Mouse (Mus musculus): ENCODE results near the gene Prx.
"Not testable (repeated sequence)": the region's sequence is repeated elsewhere in the genome, so short reads cannot be mapped to it uniquely, and the experiment has no call there.

The Prx gene

DNA sequence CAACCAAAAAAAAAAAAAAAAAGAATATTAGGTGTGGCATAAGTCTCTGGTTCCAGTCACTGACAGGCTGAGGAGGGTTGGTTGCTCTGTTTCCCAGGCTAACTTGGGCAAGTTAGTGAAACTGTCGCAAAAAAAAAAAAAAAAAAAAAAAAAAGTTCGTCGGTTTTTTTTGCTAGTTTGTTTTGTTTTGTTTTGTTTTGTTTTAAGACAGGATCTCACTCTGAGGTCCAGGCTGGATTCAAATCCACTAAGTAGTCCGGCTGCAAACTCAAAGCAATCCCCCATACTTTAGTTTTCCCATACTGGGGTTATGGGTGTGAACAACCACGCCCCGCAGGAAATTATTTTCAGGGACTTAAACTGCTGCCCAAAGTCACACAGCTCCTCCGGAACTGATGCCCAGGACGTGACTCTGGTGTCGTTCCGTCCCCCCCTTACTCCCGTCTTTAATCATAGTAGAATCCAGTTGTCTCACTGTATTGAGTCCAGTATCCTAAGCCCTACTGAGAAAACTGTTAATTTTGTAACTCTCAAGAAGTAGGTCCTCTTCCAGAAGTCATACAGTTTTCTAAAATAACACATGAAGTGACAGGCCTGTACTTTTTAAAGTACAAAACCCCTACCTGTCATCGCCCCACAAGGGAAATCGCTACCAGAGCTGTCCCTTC is 12.9 kb upstream of the Prx start:
- DNase-seq, result no peak

DNA sequence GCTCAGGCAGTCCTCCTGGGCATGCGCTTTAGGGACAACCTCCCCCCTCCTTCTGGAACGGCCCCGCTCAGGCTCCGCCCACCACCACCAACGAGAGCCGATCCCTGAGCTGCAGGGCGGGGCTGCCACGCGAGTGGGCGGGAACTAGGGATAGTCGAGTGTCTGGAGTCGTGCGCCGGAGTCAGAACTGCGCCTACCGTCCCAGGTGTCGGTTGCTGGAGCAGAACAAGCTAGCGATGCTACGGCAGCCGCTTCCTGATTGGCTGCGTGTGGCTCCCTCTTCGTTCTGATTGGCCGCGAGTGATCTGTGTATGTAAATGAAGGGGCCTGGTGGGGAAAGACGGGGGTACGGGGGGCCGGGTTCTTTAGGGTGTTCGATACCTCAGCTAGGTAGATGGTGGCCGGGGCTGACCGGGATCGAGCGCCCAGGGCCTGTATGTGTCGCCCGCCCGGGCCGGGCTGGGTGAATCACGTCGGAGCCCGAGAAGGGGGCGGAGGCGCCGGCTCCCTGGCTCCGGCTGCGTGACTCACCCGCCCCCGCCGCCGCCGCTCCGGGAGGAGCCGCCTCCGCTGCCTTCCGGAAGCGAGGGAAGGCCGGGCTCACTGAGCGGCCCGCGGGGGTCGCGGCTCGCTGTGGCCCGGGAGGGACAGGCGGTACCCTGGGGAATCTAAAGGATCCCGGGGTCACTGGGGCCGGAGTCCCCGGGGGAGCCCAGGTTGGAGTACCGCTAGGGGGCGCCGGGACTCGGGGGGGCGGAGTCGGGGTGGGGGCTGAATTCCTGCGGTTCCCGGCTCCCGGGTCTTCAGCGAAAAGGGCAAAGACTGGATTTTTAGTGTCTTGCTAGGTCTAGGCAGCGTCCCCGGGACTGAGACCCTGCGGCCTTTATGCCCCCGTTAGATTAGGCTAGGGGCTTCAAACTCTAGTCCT is 12.1 kb upstream of the Prx start, which contains the start of gene Sertad1:
Sertad1 (plus strand) TSS at position 141 of the 928 bp plus-strand sequence.
- peak; percentile 100 for DNase-seq

DNA sequence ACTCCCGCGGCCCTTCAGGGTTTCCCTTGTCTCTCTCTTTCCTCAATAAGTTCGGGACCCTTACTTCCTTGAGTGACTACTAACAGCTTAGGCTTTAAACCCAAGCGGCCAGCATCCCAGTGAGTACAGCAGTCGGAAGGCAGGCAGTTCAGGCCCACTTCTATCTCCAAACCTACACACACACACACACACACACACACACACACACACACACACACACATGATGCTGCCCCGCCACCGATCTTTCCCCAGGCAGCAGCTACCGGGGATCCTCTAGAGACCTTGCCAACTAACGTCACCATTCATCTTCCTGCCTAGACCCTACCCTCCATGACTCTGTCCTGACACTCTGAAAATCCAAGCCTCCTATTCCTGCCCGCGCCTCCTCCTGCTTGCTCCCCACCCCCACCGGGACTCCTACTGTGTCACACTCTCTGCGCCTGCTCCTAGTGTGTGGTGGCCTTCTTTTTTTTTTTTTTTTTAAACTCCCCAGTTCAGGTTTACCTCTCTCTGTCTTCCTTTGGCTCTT is 11.3 kb upstream of the Prx start:
- peak; percentile 54 for DNase-seq

- DNase-seq, result no peak
Observed at GRCm38 (mm10) chr7:27489270-27489869, 9.8 kb upstream of the Prx start.

- DNase-seq, result no peak
Observed at GRCm38 (mm10) chr7:27490227-27490542, 8.9 kb upstream of the Prx start.

DNA sequence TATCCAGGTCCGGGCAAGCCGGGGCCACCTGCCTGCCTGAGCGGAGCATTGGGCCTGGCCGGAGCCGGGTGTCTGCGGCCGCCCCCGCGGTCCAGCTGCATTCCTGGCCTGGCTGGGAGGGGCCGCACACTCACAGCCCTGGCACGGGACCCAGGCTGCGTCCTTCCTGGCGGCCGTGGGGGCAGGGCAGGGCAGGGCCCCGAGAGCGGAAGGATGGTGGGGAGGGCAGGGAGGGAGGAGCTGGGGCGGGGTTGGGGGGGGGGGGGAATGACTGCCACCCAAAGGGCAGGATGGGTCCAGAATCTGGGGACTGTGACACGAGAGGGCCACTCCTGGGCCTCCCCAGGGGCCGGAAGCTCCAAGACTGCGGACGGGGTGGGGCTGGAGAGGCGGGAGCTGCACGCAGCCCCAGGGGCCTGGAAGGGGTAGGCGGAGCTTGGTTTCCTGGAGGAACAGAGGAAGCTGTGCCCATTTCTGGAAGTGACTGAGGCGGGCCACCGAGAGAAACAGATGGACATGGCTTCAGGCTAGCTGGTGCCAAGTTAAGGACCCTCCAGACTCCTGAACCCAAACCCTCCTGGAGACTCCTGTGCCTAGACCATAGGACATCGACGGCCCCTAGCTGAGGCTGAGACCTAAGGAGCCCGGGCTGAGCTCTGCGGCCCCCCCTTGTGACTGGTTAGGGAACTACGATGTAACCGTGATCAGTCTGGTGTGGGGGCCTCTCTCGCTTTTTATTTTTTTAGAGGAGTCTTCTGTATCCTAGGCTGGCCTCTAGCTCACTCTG is 8.4 kb upstream of the Prx start:
- peak; percentile 83 for DNase-seq

- no peak for DNase-seq
Observed at GRCm38 (mm10) chr7:27491856-27492255, 7.3 kb upstream of the Prx start.

DNA sequence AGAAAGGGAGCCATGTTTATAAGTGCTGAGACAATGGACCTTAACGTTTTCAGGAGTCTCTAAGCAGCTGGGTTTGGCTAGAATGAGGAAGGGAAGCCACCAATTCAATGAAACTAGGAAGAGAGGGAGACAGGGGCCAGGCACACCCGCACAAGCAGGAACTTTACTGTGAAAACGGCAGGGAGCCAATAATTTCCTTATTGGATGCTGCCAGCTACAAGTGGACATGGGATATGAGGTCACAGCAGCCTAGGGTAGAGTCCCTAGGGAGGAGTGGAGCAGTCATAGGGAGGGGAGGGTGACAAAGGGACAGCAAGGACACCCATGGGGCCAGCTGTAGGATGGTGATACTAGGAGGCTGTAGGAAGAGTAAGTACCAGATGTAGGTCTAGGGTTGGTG is 6.1 kb upstream of the Prx start:
- no peak for DNase-seq

DNA sequence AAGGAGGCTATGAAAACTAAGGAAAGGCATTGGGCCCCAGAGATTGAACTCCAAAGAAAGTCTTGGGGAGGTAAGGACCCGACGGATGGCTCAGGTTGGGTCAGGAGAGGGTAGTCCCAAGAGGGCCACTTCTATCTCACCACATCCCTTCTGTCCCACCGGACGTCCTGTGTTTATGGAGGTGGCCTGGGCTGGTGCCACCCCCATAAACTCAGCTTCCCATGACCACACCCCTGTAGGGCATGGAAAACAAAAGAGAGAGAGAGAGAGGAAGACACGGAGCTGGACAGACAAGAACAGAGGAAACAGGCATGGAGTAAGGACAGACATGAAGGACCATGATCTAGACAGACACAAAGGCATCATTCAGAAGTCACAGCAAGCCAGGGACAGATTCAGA is 5.7 kb upstream of the Prx start:
- no peak for DNase-seq

DNA sequence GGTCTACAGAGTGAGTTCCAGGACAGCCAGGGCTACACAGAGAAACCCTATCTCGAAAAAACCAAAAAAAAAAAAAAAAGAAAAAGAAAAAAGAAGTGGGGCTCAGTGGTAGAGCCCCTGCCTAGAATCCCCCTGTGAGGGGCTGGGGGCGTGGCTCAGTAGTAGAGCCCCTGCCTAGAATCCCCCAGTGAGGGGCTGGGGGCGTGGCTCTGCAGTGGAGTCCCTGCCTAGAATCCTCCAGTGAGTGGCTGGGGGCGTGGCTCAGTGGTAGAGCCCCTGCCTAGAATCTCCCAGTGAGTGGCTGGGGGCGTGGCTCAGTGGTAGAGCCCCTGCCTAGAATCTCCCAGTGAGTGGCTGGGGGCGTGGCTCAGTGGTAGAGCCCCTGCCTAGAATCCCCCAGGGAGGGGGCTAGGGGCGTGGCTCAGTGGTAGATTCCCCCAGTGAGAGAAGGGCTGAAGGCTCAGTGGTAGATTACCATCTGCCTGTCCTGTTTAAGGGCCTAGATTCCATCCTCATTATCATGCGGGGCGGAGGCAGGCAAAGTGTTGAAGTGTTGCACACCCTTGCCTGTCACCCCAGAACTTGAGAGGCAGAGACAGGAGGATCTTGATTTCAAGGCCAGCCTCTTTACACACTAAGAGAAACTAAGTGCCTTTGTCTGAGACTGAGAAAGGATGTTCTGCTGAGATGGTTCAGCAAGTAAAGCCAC is 4.3 kb upstream of the Prx start:
- not testable (repeated sequence) for DNase-seq

- DNase-seq, result no peak
Observed at GRCm38 (mm10) chr7:27501620-27502019, 2.5 kb downstream of the Prx start.

DNA sequence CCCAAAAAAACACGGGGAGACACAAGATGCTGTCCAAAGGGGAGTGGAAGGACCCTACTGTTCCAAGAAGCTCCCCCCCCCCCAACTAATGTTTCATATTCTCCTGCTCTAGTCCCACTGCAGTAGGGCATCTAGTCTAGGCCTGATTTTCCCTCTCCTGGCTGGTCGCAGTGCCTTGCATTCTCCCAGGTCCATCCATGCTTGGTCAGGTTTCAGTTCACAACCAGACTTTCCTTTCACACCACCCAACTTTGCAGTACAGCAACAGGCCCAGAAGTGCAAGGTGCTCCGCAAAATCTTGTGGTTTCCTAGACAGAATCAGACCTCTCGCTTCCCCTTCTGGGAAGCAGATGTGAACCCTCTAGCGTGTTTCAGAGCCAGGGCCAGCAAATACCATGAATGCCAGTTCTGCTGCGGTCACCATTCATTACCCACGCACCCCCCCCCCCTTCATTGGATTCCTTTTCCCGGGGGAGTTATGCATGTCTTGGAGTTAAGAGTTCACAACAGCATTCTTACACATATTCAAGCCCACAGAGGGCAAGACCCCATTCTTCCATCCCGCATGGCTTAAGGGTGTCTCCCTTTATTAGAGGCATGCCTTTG is 7.7 kb downstream of the Prx start:
- DNase-seq, result no peak

DNA sequence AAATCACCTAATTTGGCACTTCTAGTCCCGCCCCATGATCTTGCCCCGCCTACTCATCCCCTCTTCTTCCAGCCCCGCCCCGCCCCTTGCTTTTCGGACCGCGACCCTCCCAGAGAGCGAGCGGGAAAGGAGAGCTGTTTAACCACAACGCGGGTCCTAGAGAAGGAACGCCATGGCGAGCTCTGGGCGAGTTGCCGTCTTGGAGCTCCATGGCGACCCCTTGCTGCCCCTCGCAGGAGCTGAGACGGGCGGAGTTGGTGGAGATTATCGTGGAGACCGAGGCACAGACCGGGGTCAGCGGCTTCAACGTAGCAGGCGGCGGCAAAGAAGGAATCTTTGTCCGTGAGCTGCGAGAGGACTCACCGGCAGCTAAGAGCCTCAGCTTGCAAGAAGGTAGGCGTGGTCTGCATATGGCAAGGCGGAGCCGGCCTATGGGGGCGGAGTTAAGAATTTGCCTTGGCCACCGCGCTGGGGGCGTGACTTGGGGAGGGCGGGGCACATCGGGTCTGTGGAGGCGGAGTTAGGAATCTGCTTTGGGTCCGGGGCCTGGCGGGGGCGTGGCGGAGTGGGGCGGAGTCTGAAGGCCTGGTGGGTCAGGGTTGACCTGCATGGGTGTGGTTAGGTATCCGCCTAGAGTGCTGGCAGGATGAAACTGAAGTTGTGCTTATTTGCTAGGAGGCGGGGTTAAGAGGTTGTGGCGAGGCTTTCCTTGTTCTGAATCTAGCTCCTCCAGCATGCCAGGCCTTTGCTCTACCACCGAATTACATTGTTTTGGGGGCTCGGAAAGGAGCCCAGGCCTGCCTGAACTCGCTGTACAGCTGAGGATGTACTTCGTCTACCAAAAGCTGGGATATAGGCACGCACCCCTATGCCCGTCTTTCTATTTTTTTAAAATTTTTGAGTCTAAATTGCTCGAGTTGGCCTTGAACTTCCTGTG is 8.9 kb downstream of the Prx start:
- peak; percentile 88 for DNase-seq

DNA sequence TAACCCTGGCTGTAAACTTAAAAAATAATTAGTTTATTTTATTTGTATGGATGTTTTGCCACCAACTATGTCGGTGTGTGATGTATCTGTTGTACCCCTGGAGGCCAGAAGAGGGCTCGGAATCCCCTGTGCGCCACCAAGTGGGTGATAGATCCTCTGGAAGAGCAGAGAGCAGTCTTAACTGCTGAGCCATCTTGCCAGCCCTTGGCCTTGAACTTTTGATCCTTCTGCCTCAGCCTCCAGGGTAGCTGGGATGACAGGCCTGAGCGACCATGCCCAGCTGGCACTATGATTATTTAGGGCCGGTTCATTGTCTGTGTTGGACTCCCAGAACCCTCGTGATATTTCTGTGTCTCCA is 9.5 kb downstream of the Prx start:
- no peak for DNase-seq

DNA sequence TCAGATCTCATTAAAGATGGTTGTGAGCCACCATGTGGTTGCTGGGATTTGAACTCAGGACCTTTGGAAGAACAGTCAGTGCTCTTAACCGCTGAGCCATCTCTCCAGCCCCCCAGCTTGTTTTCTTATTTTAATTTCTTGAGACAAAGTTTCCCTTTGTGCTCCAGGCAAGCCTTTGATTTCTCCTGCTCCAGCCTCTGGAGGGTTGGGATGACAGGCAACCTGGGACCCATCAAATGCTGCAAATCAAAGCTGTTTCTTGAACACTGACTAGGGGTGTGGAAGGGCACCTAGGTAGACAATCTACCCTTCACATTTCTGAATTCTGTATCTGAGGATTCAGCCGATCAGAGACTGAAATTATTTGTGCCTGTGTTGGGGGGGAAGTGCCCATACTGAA is 11.7 kb downstream of the Prx start:
- DNase-seq, result no peak

- DNase-seq, result no peak
Observed at GRCm38 (mm10) chr7:27514961-27515360, 15.8 kb downstream of the Prx start.

DNA sequence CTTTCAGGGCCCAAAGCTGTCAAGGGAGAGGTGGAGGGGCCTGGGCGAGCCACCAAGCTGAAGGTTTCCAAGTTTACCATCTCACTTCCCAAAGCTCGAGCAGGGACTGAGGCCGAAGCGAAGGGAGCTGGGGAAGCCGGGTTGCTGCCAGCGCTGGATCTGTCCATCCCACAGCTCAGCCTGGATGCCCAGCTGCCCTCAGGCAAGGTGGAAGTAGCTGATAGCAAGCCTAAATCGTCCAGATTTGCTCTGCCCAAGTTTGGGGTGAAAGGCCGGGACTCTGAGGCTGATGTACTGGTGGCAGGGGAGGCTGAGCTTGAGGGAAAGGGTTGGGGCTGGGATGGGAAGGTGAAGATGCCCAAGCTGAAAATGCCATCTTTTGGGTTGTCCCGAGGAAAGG is 19.2 kb downstream of the Prx start:
- DNase-seq, result no peak

GRCm38 (mm10) chr7:27520104-27520503 is 21.0 kb downstream of the Prx start:
- DNase-seq, result no peak

GRCm38 (mm10) chr7:27520599-27520998 is 21.5 kb downstream of the Prx start:
- no peak for DNase-seq

GRCm38 (mm10) chr7:27522967-27523366 is 23.8 kb downstream of the Prx start, which contains the start of gene Hipk4:
Gene Hipk4 (plus strand): TSS chr7:27523267.
- no peak for DNase-seq

DNA sequence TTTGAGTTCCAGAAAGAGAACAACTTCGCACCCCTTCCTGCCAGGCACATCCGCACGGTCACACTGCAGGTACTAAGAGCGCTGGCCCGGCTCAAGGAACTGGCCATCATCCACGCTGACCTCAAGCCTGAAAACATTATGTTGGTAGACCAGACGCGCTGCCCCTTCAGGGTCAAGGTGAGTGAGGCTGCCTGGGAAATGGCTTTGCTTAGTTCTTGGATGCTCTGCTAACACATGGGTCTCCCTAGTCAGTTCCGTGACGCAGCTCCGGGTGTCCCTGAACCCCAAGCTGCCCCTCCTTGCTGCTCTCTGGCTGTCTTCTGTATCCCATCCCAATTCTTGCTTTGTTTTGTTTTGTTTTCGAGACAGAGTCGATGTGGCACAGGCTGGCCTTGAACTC is 24.7 kb downstream of the Prx start:
- DNase-seq, result no peak

All from right cerebral cortex, postnatal 25 days (tissue).